Mouse (Mus musculus) cerebellum, adult 2 months (tissue): ENCODE measurements around the gene Nuak1. TPM values are rescaled to one million over a fixed set of nuclear protein-coding genes. Genes with fewer than 3 reads are reported as not detected.

Experiments used
- DNase-seq, 2 experiments: peaks; one replicate each; pipeline ENCODE4 v3.0.0; 2021
- H3K27ac ChIP-seq: fragments of 200-500 bp; 2 replicates; pipeline ENCODE4 v1.5.1; 2012; ENCODE audit warnings: low read length, control low read depth, inconsistent platforms; ENCODE audit not compliant: insufficient read depth
- H3K27me3 ChIP-seq: fragments of 200-500 bp; 2 replicates; pipeline ENCODE4 v1.6.1; 2012; ENCODE audit warnings: inconsistent platforms, mild to moderate bottlenecking, low read length, moderate library complexity; ENCODE audit not compliant: control insufficient read depth, insufficient read depth
- H3K4me1 ChIP-seq: fragments of 200-500 bp; 2 replicates; pipeline ENCODE4 v1.6.1; 2011; ENCODE audit warnings: low read length; ENCODE audit not compliant: control insufficient read depth, insufficient read depth
- H3K4me3 ChIP-seq: fragments of 200-500 bp; replicated peaks from 2 replicates; pipeline ENCODE3; 2011; ENCODE audit warnings: mild to moderate bottlenecking, low read depth, low read length, control low read depth; ENCODE audit not compliant: insufficient read depth
- CTCF ChIP-seq: fragments of 200-500 bp; IDR thresholded peaks from 2 replicates; pipeline ENCODE4 v1.5.1; 2011; ENCODE audit warnings: low read depth, mild to moderate bottlenecking, control low read depth, low read length, moderate library complexity, borderline replicate concordance; ENCODE audit not compliant: insufficient read depth
- POLR2A ChIP-seq: fragments of 200-500 bp; IDR thresholded peaks from 2 replicates; pipeline ENCODE4 v1.6.1; 2011; ENCODE audit warnings: low read length, control low read depth, borderline replicate concordance; ENCODE audit not compliant: insufficient read depth
- WGBS: fragments of 180-500 bp; shearing (Covaris S2); methylation state at CpG from one replicate; pipeline ENCODE4 v1.1.7; 2018; 5-methylcytosine and 5-hydroxymethylcytosine counted together
- polyA plus RNA-seq: library from polyadenylated mRNA; depleted of rRNA; stranded (reverse); fragments of >200 nt; gene quantifications from 2 replicates; pipeline ENCODE4 v1.2.3, GENCODE M21; 2012

Nuak1 gene
- polyA plus RNA-seq, 1 experiment: 39.8 TPM

- Histone ChIP-seq H3K4me3 (no peak overlapping the region), H3K27me3 (no peaks in the 10 kb centered on the region), H3K27ac (no peak overlapping the region), H3K4me1 (peaks cover 57% of the 10 kb centered on the region)
- WGBS: 39% methylated on average over 5 of the region's 5 CpGs
- TF ChIP-seq POLR2A (no peak), CTCF (no peak)
- DNase-seq: peak in 1 of 2 experiments; percentile 24
Observed at GRCm38 (mm10) chr10:84389707-84390106, 50.7 kb downstream of the Nuak1 start.

GRCm38 (mm10) chr10:84388357-84389141 lies 51.8 kb downstream of the Nuak1 start:
- Histone ChIP-seq H3K4me1 (peaks cover 50% of the 10 kb centered on the region), H3K27ac (peak overlapping the region; percentile 79), H3K4me3 (no peak overlapping the region), H3K27me3 (no peaks in the 10 kb centered on the region)
- 35% methylated on average over 22 of the region's 22 CpGs for WGBS
- TF ChIP-seq CTCF (no peak), POLR2A (no peak)
- peak in 1 of 2 experiments; percentile 53 for DNase-seq

- peak overlapping the region; percentile 79 for H3K27ac ChIP-seq
- peak; percentile 50 to 54 for DNase-seq
- 10% methylated on average over 4 of the region's 4 CpGs for whole genome bisulfite sequencing
- no peak overlapping the region for H3K4me3 ChIP-seq
- H3K4me1 ChIP-seq: peaks cover 50% of the 10 kb centered on the region
- H3K27me3 ChIP-seq: no peaks in the 10 kb centered on the region
- TF ChIP-seq POLR2A (no peak), CTCF (no peak)
Observed at GRCm38 (mm10) chr10:84387338-84387737, 53.1 kb downstream of the Nuak1 start.

GRCm38 (mm10) chr10:84386625-84387242 lies 53.7 kb downstream of the Nuak1 start:
- H3K27ac ChIP-seq: peak overlapping the region; percentile 79

GRCm38 (mm10) chr10:84386214-84386613 lies 54.2 kb downstream of the Nuak1 start:
- no peaks in the 10 kb centered on the region for H3K27me3 ChIP-seq
- H3K4me1 ChIP-seq: peaks cover 58% of the 10 kb centered on the region
- H3K4me3 ChIP-seq: no peak overlapping the region
- TF ChIP-seq CTCF: no peak
- DNase-seq: peak in 1 of 2 experiments; percentile 21
- H3K27ac ChIP-seq: no peak overlapping the region
- WGBS: 69% methylated on average over 3 of the region's 3 CpGs

More at GRCm38 (mm10) chr10:84386625-84387242, 53.7 kb downstream of the Nuak1 start:
- DNase-seq: peak in 1 of 2 experiments; percentile 41
- 64% methylated on average over 13 of the region's 13 CpGs for WGBS
- Histone ChIP-seq H3K27me3 (no peaks in the 10 kb centered on the region), H3K4me1 (peaks cover 54% of the 10 kb centered on the region), H3K4me3 (no peak overlapping the region)
- TF ChIP-seq CTCF (no peak), POLR2A (no peak)

GRCm38 (mm10) chr10:84384761-84385160 lies 55.6 kb downstream of the Nuak1 start:
- no peaks in the 10 kb centered on the region for H3K27me3 ChIP-seq
- peaks cover 59% of the 10 kb centered on the region for H3K4me1 ChIP-seq
- H3K27ac ChIP-seq: no peak overlapping the region
- no peak overlapping the region for H3K4me3 ChIP-seq
- WGBS: 85% methylated on average over 9 of the region's 9 CpGs
- TF ChIP-seq CTCF (no peak), POLR2A (no peak)
- DNase-seq: peak in 1 of 2 experiments; percentile 24

GRCm38 (mm10) chr10:84382900-84383883 lies 57.2 kb downstream of the Nuak1 start:
- 45% methylated on average over 17 of the region's 17 CpGs for WGBS
- DNase-seq: peak in 1 of 2 experiments; percentile 35
- TF ChIP-seq POLR2A (no peak), CTCF (no peak)
- Histone ChIP-seq H3K4me1 (peaks cover 50% of the 10 kb centered on the region), H3K27me3 (no peaks in the 10 kb centered on the region), H3K27ac (peak overlapping the region; percentile 29), H3K4me3 (no peak overlapping the region)
